Mouse (Mus musculus): Measurements from ENCODE around the gene Arid3c. TPM values are rescaled to one million over a fixed set of nuclear protein-coding genes. Genes with fewer than 3 reads are reported as not detected.
"Not testable (repeated sequence)": the region's sequence is repeated elsewhere in the genome, so short reads cannot be mapped to it uniquely, and the experiment has no call there.

The Arid3c gene
- total and polyA plus RNA-seq, 3 experiments: not detected

GRCm38 (mm10) chr4:41698421-41699016 is 32.4 kb downstream of the Arid3c start:
- in situ Hi-C loops (cut with MboI; ENCODE audit: low pct_ligation_motif_present, low pct_unique_long_range_greater_than_20kb, low sequenced_read_pairs); H3K27ac ChIP-seq (ENCODE audit: insufficient read depth, low read depth); H3K4me2 ChIP-seq (ENCODE audit: insufficient read depth, low read depth, poor library complexity, severe bottlenecking); H3K79me2 ChIP-seq (replicated peaks; ENCODE audit: control insufficient read depth, extremely low read depth, insufficient read depth, poor library complexity, severe bottlenecking); H3K27me3 ChIP-seq (replicated peaks); H3K9me3 ChIP-seq (replicated peaks; ENCODE audit: low read length); H3K4me3 ChIP-seq (replicated peaks in 1 of 3; ENCODE audit: low read depth in 2 of 3, low read length in 2 of 3, poor library complexity in 1 of 3); dilution Hi-C loops (cut with MboI; ENCODE audit: extremely low pct_ligation_motif_present, extremely low pct_unique_long_range_greater_than_20kb, low sequenced_read_pairs); DNase-seq (ENCODE audit: extremely low read depth); H3K4me1 ChIP-seq (ENCODE audit: control insufficient read depth in 1 of 2, insufficient read depth in 2 of 2); H3K36me3 ChIP-seq (replicated peaks in 1 of 2; ENCODE audit: control insufficient read depth in 1 of 2, insufficient read depth in 1 of 2, low read length in 1 of 2); H3K9ac ChIP-seq (ENCODE audit: insufficient read depth, low read depth): not testable (repeated sequence)

- dilution Hi-C loops (cut with MboI; ENCODE audit: extremely low pct_ligation_motif_present, extremely low pct_unique_long_range_greater_than_20kb, low sequenced_read_pairs); H3K9me3 ChIP-seq (replicated peaks; ENCODE audit: low read length); in situ Hi-C loops (cut with MboI; ENCODE audit: low pct_ligation_motif_present, low pct_unique_long_range_greater_than_20kb, low sequenced_read_pairs); H3K27me3 ChIP-seq (replicated peaks); H3K36me3 ChIP-seq (replicated peaks in 1 of 2; ENCODE audit: control insufficient read depth in 1 of 2, insufficient read depth in 1 of 2, low read length in 1 of 2); H3K79me2 ChIP-seq (replicated peaks; ENCODE audit: control insufficient read depth, extremely low read depth, insufficient read depth, poor library complexity, severe bottlenecking); H3K4me2 ChIP-seq (ENCODE audit: insufficient read depth, low read depth, poor library complexity, severe bottlenecking); H3K4me3 ChIP-seq (replicated peaks in 1 of 3; ENCODE audit: low read depth in 2 of 3, low read length in 2 of 3, poor library complexity in 1 of 3); H3K27ac ChIP-seq (ENCODE audit: insufficient read depth, low read depth); DNase-seq (ENCODE audit: extremely low read depth); H3K9ac ChIP-seq (ENCODE audit: insufficient read depth, low read depth); H3K4me1 ChIP-seq (ENCODE audit: control insufficient read depth in 1 of 2, insufficient read depth in 2 of 2): not testable (repeated sequence)
- peak in 1 of 2 experiments; percentile 63; a peak in 2 of 4 replicates for TF ChIP-seq CTCF (conservative IDR thresholded peaks at IDR 0.05 in 1 of 2, IDR thresholded peaks at IDR 0.05 in 1 of 2; ENCODE audit: low read depth in 2 of 2, low read length in 2 of 2)
- TF ChIP-seq RAD21 (IDR thresholded peaks at IDR 0.05; ENCODE audit: low read depth, low read length): peak; percentile 50
- peak; percentile 61 for TF ChIP-seq SMC3 (IDR thresholded peaks at IDR 0.05; ENCODE audit: low read depth, low read length)
Observed at GRCm38 (mm10) chr4:41696930-41697841, 33.8 kb downstream of the Arid3c start, which contains the start of gene Cntfr. Cntfr (minus strand) TSS chr4:41697089.

GRCm38 (mm10) chr4:41696452-41696851 is 34.5 kb downstream of the Arid3c start:
- dilution Hi-C loops (cut with MboI; ENCODE audit: extremely low pct_ligation_motif_present, extremely low pct_unique_long_range_greater_than_20kb, low sequenced_read_pairs); in situ Hi-C loops (cut with MboI; ENCODE audit: low pct_ligation_motif_present, low pct_unique_long_range_greater_than_20kb, low sequenced_read_pairs); H3K36me3 ChIP-seq (replicated peaks in 1 of 2; ENCODE audit: control insufficient read depth in 1 of 2, insufficient read depth in 1 of 2, low read length in 1 of 2): not testable (repeated sequence)

GRCm38 (mm10) chr4:41695800-41696199 is 35.1 kb downstream of the Arid3c start:
- DNase-seq (ENCODE audit: extremely low read depth); H3K4me3 ChIP-seq (replicated peaks in 1 of 3; ENCODE audit: low read depth in 2 of 3, low read length in 2 of 3, poor library complexity in 1 of 3); H3K27me3 ChIP-seq (replicated peaks); dilution Hi-C loops (cut with MboI; ENCODE audit: extremely low pct_ligation_motif_present, extremely low pct_unique_long_range_greater_than_20kb, low sequenced_read_pairs); H3K9ac ChIP-seq (ENCODE audit: insufficient read depth, low read depth); H3K79me2 ChIP-seq (replicated peaks; ENCODE audit: control insufficient read depth, extremely low read depth, insufficient read depth, poor library complexity, severe bottlenecking); H3K4me2 ChIP-seq (ENCODE audit: insufficient read depth, low read depth, poor library complexity, severe bottlenecking); H3K27ac ChIP-seq (ENCODE audit: insufficient read depth, low read depth); H3K4me1 ChIP-seq (ENCODE audit: control insufficient read depth in 1 of 2, insufficient read depth in 2 of 2); H3K36me3 ChIP-seq (replicated peaks in 1 of 2; ENCODE audit: control insufficient read depth in 1 of 2, insufficient read depth in 1 of 2, low read length in 1 of 2); in situ Hi-C loops (cut with MboI; ENCODE audit: low pct_ligation_motif_present, low pct_unique_long_range_greater_than_20kb, low sequenced_read_pairs); H3K9me3 ChIP-seq (replicated peaks; ENCODE audit: low read length): not testable (repeated sequence)

More at GRCm38 (mm10) chr4:41696452-41696851, 34.5 kb downstream of the Arid3c start:
- H3K27ac ChIP-seq (ENCODE audit: insufficient read depth, low read depth); DNase-seq (ENCODE audit: extremely low read depth); H3K79me2 ChIP-seq (replicated peaks; ENCODE audit: control insufficient read depth, extremely low read depth, insufficient read depth, poor library complexity, severe bottlenecking); H3K4me2 ChIP-seq (ENCODE audit: insufficient read depth, low read depth, poor library complexity, severe bottlenecking); H3K9me3 ChIP-seq (replicated peaks; ENCODE audit: low read length); H3K9ac ChIP-seq (ENCODE audit: insufficient read depth, low read depth); H3K4me1 ChIP-seq (ENCODE audit: control insufficient read depth in 1 of 2, insufficient read depth in 2 of 2); H3K4me3 ChIP-seq (replicated peaks in 1 of 3; ENCODE audit: low read depth in 2 of 3, low read length in 2 of 3, poor library complexity in 1 of 3); H3K27me3 ChIP-seq (replicated peaks): not testable (repeated sequence)

GRCm38 (mm10) chr4:41693511-41693910 is 37.4 kb downstream of the Arid3c start:
- H3K27me3 ChIP-seq (replicated peaks); H3K79me2 ChIP-seq (replicated peaks; ENCODE audit: control insufficient read depth, extremely low read depth, insufficient read depth, poor library complexity, severe bottlenecking); H3K27ac ChIP-seq (ENCODE audit: insufficient read depth, low read depth); DNase-seq (ENCODE audit: extremely low read depth); H3K4me3 ChIP-seq (replicated peaks in 1 of 3; ENCODE audit: low read depth in 2 of 3, low read length in 2 of 3, poor library complexity in 1 of 3); H3K9me3 ChIP-seq (replicated peaks; ENCODE audit: low read length); dilution Hi-C loops (cut with MboI; ENCODE audit: extremely low pct_ligation_motif_present, extremely low pct_unique_long_range_greater_than_20kb, low sequenced_read_pairs); H3K4me1 ChIP-seq (ENCODE audit: control insufficient read depth in 1 of 2, insufficient read depth in 2 of 2); H3K36me3 ChIP-seq (replicated peaks in 1 of 2; ENCODE audit: control insufficient read depth in 1 of 2, insufficient read depth in 1 of 2, low read length in 1 of 2); H3K4me2 ChIP-seq (ENCODE audit: insufficient read depth, low read depth, poor library complexity, severe bottlenecking); in situ Hi-C loops (cut with MboI; ENCODE audit: low pct_ligation_motif_present, low pct_unique_long_range_greater_than_20kb, low sequenced_read_pairs); H3K9ac ChIP-seq (ENCODE audit: insufficient read depth, low read depth): not testable (repeated sequence)

- H3K27me3 ChIP-seq (replicated peaks); H3K9ac ChIP-seq (ENCODE audit: insufficient read depth, low read depth); H3K4me1 ChIP-seq (ENCODE audit: control insufficient read depth in 1 of 2, insufficient read depth in 2 of 2); H3K36me3 ChIP-seq (replicated peaks in 1 of 2; ENCODE audit: control insufficient read depth in 1 of 2, insufficient read depth in 1 of 2, low read length in 1 of 2); H3K27ac ChIP-seq (ENCODE audit: insufficient read depth, low read depth); in situ Hi-C loops (cut with MboI; ENCODE audit: low pct_ligation_motif_present, low pct_unique_long_range_greater_than_20kb, low sequenced_read_pairs); dilution Hi-C loops (cut with MboI; ENCODE audit: extremely low pct_ligation_motif_present, extremely low pct_unique_long_range_greater_than_20kb, low sequenced_read_pairs); DNase-seq (ENCODE audit: extremely low read depth); H3K4me2 ChIP-seq (ENCODE audit: insufficient read depth, low read depth, poor library complexity, severe bottlenecking); H3K9me3 ChIP-seq (replicated peaks; ENCODE audit: low read length); H3K4me3 ChIP-seq (replicated peaks in 1 of 3; ENCODE audit: low read depth in 2 of 3, low read length in 2 of 3, poor library complexity in 1 of 3); H3K79me2 ChIP-seq (replicated peaks; ENCODE audit: control insufficient read depth, extremely low read depth, insufficient read depth, poor library complexity, severe bottlenecking): not testable (repeated sequence)
Observed at GRCm38 (mm10) chr4:41690014-41690413, 40.9 kb downstream of the Arid3c start.

All from CH12.LX (cell line).